Mouse (Mus musculus) macrophage (primary cell): Measurements from ENCODE around the gene Wdr63. TPM values are rescaled to one million over a fixed set of nuclear protein-coding genes. Genes with fewer than 3 reads are reported as not detected.

Experiments
- H3K27ac ChIP-seq: fragments of 350-480 bp; formaldehyde crosslinking; 2 replicates; pipeline ENCODE4 v1.9.0; 2021
- H3K36me3 ChIP-seq: fragments of 350-480 bp; formaldehyde crosslinking; 2 replicates; pipeline ENCODE4 v1.9.0; 2021; ENCODE audit errors: inconsistent target
- H3K4me3 ChIP-seq: fragments of 350-480 bp; formaldehyde crosslinking; 2 replicates; pipeline ENCODE4 v1.9.0; 2021; ENCODE audit errors: inconsistent target
- H3K79me2 ChIP-seq: fragments of 350-480 bp; formaldehyde crosslinking; 2 replicates; pipeline ENCODE4 v1.9.0; 2021; ENCODE audit errors: inconsistent target
- WGBS: methylation state at CpG from one replicate; pipeline ENCODE4 v1.1.7; 2026; ENCODE audit warnings: inconsistent platforms; ENCODE audit not compliant: missing documents; 5-methylcytosine and 5-hydroxymethylcytosine counted together
- polyA plus RNA-seq: library from polyadenylated mRNA; stranded (reverse); fragments of 250-400 nt; gene quantifications from 3 replicates; pipeline ENCODE4 v1.2.4, GENCODE M21; 2018; ENCODE audit warnings: inconsistent platforms

Wdr63 gene
- polyA plus RNA-seq, 1 experiment from 2014 or later = 0.10 TPM

DNA sequence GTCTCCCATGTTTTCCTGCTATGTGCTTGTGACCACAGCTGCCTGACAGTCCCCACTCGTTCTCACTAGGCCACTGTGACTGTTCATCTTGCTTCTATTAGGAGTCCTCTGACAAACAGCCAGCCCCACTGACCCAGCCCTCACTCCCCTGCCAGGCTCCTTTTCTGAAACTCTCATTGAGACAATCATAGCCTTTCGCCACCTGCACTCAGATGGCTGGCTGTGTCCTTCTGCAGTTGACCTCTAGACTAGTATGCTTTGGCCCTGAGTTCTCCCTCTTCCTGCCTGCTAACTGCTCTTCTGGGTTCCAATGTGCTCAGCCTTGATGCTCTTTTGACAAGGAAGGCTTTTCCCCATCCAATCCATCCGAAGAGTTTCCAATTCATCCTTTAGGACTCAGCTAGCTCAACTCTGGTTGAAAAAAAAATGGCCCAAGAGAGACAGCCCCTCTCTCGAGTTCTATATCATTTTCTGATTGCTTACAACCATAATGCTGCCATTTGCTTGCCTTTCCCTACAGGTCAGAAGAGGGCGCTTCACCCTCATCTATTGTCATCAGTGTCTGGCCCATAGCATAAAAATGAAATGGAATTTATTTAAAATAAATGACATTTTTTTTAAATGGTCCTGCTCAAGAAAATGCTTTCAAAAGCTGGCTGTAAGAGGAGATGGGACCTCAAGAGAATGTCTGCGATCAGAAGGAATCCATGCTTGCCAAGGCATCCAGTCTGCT is 54.7 kb downstream of the Wdr63 start:
- WGBS = 77% methylated on average over 6 of the region's 6 CpGs
- no peaks in the 10 kb centered on the region for H3K79me2 ChIP-seq
- no peak overlapping the region for H3K4me3 ChIP-seq
- H3K36me3 ChIP-seq = no peaks in the 10 kb centered on the region
- no peak overlapping the region for H3K27ac ChIP-seq

DNA sequence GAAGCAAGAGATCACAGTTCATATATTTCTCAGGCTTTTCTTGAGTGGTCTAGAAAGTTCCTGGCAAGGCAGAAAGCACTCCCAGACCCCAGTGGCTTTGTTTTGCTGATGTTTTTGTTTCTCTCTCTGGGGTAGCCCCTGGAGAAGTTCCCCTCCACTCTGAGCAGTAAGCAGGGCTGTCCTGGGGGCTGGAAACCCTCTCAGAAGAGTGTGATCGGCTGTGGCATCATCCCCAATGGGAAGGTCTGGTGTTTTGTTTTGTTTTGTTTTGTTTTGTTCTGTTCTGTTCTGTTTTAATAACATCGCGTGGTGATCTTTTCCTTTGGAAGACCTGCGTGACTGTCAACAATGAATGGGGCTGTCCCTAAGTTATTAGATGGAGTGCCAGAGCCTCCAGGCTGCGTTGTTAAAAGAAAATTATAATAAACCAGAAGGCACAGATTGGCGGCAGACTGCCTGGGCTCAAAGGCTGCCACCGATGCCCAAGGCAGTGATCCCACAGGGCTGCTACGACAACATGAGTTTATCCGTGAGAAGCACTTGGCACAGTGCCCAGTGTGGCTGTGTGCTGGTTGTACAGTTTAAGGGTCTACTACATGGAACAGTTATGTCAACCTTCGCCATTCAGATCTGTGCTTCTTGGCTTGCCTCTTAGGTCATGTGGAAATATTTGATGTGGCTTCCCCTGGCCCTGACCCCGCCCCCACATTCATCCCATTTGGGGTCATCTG is 56.5 kb downstream of the Wdr63 start:
- Histone ChIP-seq H3K4me3 (no peak overlapping the region), H3K36me3 (no peaks in the 10 kb centered on the region), H3K27ac (no peak overlapping the region), H3K79me2 (no peaks in the 10 kb centered on the region)
- 90% methylated on average over 10 of the region's 11 CpGs for WGBS

DNA sequence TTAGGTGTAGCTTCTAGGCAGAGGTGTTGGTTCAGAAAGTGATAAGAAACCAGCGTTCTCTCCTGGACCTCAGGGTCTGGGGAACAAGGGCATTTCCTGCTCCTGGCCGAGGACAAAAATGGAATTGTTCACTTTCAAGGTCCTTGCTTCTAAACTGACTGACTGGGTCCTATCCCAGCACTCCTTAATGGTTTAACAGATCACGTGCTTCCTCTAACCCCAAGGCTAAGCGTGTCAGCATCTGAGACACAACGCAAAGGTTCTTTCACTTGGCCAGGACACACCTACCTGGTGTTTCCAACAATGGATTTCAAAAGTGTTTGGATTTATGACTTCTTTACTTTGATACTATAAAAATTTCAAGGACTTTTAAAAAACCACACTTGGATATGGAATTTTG is 58.0 kb downstream of the Wdr63 start:
- Histone ChIP-seq H3K27ac (no peak overlapping the region), H3K4me3 (no peak overlapping the region), H3K79me2 (no peaks in the 10 kb centered on the region), H3K36me3 (no peaks in the 10 kb centered on the region)
- WGBS = 88% methylated on average over 5 of the region's 5 CpGs

DNA sequence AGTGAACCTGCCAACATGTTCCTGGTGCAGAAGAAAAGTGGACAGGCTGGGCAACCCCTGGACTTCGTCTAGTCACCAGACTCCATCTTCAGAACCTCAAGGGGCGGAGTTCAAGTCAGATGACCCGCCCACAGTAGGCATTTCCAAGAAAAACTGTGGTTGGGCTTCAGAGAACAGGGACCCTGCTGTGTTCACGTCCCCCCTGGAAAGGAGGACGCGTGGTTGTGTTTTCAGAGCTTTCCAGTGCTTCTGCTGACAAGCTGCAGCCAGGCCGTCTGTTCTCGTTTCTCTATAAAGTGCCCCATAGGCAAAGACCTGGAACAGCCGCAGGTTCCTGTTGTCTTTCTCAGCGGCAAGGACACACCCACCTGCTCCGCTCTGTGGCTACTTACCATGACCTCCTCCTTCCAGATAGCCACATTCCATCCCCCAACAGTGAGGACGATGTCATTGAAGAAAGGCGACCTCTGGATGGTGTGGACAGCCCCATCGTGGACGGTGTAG is 60.2 kb downstream of the Wdr63 start:
- no peaks in the 10 kb centered on the region for H3K36me3 ChIP-seq
- H3K79me2 ChIP-seq = no peaks in the 10 kb centered on the region
- H3K27ac ChIP-seq = no peak overlapping the region
- 28% methylated on average over 15 of the region's 15 CpGs for WGBS
- no peak overlapping the region for H3K4me3 ChIP-seq

DNA sequence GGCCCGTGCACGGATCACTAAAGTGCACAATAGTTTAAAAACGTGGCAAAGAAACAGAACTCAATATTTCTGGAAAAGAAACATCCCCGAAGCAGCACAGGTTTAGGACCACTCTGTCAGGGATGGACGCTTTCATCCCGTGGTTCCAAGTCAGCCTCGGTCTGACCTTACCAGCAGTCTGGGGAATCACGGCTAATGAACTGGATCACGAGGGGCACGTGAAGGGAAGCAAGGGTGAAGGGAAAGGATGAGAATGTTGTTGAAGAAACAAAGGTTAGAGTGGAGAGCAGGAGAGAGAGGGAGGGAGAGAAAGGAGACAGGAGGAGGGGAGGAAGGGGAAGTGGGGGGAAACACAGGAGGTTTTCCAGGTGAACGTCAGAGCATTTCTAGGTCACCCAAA is 61.9 kb downstream of the Wdr63 start:
- Histone ChIP-seq H3K36me3 (no peaks in the 10 kb centered on the region), H3K27ac (no peak overlapping the region), H3K4me3 (no peak overlapping the region), H3K79me2 (no peaks in the 10 kb centered on the region)
- 93% methylated on average over 11 of the region's 11 CpGs for WGBS

DNA sequence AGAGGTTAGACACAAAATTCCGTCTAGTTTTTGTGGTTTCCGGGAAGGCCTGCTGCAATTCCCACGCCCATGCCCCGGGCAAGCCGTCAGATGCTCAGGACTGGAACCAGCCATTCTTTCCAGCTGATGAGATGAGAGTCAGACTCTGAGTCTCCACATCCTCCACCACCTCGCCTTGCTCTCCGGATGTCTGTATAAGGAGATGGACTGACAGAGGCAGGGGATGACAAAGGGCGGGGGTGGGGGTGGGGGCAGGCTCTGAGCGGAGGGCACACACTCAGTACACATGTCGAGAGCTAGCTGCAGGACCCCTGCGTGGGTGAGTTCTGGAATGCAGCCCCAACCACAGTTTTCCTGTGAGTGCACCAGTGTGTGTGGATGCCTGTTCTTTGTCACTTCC is 63.0 kb downstream of the Wdr63 start:
- Histone ChIP-seq H3K36me3 (no peaks in the 10 kb centered on the region), H3K4me3 (no peak overlapping the region), H3K79me2 (no peaks in the 10 kb centered on the region), H3K27ac (no peak overlapping the region)
- WGBS = 27% methylated on average over 11 of the region's 11 CpGs

DNA sequence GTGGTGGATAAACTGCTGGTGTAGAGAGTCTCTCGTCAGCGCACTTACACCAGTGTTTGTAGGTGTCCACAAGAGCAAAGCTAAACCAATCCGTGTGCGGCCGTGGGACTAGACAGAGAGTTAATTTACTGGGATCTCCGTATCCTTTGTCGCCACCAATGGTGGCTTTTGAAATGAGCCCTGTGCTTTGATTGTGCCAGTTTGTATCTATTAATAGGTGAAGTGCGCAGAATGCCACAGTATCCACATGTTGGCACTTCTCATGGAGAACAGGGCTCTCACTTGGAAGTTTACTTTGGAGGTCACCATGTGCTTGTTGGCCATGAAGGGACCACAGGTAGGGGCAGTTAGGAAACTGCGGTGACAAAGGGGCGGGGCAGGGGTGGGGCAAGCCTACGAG is 66.5 kb downstream of the Wdr63 start:
- Histone ChIP-seq H3K36me3 (no peaks in the 10 kb centered on the region), H3K27ac (no peak overlapping the region), H3K4me3 (no peak overlapping the region), H3K79me2 (no peaks in the 10 kb centered on the region)
- 92% methylated on average over 11 of the region's 11 CpGs for WGBS

DNA sequence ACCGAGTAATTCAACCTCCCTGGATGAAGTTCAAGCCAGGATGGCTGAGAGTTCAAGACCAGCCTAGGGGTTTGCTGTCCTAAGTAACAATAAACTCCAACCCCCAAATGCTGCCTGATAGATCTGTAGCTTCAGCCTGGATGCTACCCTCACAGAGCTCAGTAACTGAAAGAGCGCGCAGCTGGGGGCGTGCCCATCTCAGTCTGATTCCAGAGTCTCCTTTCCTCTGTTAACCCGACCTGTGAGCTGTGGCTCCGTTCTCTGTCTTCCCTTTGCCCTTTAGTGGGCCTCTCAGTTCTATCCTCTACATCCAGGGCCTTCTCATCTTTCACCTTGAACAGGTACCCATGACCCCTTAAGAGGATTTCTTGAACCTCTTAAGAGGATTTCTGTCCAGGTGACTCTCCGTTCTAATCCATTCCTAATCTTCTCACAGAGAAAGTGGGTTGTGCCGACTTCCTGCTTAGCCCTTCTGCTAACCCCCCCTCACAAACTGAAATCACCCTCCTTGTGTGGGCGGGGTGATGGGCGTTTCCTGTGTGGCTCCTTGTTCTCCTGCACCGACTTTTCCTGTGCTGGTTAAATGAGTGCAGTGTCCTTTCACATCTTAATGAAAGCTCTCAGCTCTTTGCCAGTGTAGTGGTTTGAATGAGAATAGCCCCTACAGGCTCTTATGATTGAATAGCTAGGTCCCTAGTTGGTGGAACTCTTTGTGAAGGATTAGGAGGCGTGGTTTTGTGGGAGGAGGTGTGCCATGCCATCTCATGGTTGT is 68.6 kb downstream of the Wdr63 start:
- Histone ChIP-seq H3K27ac (no peak overlapping the region), H3K36me3 (no peaks in the 10 kb centered on the region), H3K4me3 (no peak overlapping the region), H3K79me2 (no peaks in the 10 kb centered on the region)
- WGBS = 51% methylated on average over 12 of the region's 12 CpGs

DNA sequence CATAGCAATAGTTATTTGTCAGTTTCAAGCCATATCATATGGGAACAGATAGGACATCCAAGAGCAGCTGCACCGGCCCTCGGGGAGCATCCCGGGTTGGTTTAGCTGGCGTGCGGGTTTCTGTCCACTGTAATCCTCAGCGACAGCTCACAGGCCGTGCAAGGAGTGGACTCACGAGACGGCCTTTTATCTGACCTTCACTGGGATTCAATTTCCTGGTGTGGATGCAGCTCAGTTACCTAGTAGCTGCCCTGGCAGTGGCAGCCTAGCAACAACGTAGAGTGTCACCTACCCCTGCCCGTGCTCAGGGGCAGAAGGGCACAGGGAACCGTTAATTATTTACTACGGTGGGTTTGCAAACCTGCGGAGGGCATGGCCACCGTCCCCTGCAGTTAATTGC is 70.0 kb downstream of the Wdr63 start:
- H3K4me3 ChIP-seq = no peak overlapping the region
- no peaks in the 10 kb centered on the region for H3K79me2 ChIP-seq
- no peaks in the 10 kb centered on the region for H3K36me3 ChIP-seq
- H3K27ac ChIP-seq = no peak overlapping the region
- 88% methylated on average over 15 of the region's 15 CpGs for WGBS

DNA sequence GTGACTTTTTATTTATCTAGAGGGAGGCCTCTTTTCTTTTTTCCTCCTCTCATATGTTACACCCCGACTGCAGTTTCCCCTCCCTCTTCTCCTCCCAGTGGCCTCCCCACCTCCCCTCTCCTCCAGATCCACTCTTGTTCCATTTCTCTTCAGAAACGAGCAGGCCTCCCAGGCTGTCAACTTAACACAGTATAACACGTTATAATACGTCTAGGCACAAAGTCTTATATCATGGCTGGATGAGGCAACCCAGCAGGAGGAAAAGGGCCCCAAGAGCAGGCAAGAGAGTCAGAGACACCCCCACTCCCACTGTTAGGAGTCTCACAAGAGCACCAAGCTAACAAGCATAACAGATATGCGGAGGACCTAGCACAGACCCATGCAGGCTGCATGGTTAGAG is 75.0 kb downstream of the Wdr63 start:
- H3K36me3 ChIP-seq = no peaks in the 10 kb centered on the region
- H3K79me2 ChIP-seq = no peaks in the 10 kb centered on the region
- WGBS = 97% methylated on average over 5 of the region's 5 CpGs
- no peak overlapping the region for H3K4me3 ChIP-seq
- no peak overlapping the region for H3K27ac ChIP-seq

DNA sequence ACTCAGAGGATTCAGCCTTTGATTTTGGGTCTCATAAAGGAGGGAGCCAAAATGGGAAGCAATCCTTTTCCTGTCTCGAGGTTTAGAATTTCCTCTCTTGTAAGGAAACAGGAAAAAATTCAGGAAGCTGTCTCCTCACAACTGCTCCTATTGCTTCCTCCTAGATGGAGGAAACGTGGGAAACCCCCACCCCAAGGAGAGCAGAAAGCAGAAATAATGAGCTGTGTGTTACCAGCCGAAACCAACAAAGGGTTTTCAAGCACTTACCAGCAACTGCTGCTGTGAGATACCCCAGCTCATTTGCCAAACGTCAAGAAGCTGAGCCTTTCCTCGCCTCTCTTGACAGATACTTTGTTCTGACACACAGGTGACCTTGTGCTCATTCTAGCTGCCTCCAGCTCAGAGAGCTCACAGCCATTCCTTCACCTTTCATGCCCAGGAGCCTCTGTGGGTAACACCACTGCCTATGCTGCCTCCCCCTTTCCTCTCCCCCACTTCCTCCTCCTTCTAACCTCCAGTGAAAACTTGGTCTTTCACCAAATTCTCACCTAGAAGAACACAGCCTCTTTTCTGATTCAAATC is 77.6 kb downstream of the Wdr63 start:
- H3K27ac ChIP-seq = no peak overlapping the region
- 2% methylated on average over 5 of the region's 5 CpGs for WGBS
- no peaks in the 10 kb centered on the region for H3K36me3 ChIP-seq
- H3K79me2 ChIP-seq = no peaks in the 10 kb centered on the region
- no peak overlapping the region for H3K4me3 ChIP-seq

DNA sequence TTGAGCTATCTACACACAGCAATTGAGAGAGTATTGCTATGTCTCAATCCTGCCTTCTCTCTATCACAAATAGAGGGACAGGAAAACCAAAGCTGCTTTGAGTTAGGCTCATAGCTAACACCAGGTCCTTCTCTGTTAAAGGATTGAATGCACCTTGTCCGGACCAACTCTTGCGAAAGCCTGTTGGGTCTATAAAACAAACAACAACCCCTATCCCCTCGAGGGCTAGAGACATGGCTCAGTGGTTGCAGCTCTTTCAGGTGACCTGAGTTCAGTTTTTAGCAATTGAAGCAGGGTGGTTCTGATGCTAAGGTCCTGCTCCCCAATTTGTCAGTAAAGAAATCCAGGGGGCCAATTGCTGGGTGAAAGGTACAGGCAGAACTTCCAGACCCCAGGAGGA is 78.7 kb downstream of the Wdr63 start:
- H3K79me2 ChIP-seq = no peaks in the 10 kb centered on the region
- 89% methylated on average over 3 of the region's 3 CpGs for WGBS
- no peaks in the 10 kb centered on the region for H3K36me3 ChIP-seq
- H3K27ac ChIP-seq = no peak overlapping the region
- H3K4me3 ChIP-seq = no peak overlapping the region

DNA sequence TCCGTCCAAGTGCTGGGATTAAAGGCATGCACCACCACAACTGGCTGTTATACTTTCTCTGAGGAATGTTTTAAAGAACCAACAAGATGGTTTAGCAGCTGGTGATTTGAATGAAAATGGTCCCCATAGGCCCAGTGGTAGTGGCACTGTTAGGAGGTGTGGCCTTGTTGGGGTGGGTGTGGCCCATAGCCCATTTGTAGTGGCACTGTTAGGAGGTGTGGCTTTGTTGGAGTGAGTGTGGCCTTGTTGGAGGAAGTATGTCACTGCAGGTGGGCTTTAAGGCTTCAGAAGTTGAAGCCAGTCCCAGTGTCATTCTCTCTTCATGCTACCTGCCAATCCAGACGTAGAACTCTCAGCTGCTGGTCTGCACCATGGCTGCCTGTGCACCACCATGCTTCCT is 79.5 kb downstream of the Wdr63 start:
- H3K36me3 ChIP-seq = no peaks in the 10 kb centered on the region

DNA sequence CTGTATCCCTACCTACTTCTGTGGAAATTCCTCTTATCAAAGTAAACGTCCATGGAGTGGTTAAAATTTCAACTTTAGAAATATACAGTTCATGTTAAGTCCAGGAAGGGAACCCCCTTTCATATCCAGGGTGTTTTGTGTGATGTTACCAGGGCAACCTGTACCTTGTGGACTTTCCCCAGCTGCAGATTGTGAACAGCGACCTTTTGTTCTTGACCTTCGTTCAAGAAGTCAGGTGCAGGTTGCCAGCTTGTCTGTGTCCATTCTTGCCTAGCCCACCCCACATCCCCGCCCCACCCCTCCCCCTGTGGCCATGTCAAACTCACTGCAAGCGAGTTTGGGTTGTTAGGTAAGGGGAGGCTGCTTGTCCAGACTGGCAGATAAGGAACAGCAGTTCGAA is 80.8 kb downstream of the Wdr63 start:
- Histone ChIP-seq H3K79me2 (no peaks in the 10 kb centered on the region), H3K4me3 (no peak overlapping the region), H3K27ac (no peak overlapping the region), H3K36me3 (no peaks in the 10 kb centered on the region)
- 68% methylated on average over 6 of the region's 6 CpGs for WGBS

More for the DNA sequence above, 79.5 kb downstream of the Wdr63 start:
- no peak overlapping the region for H3K27ac ChIP-seq
- H3K4me3 ChIP-seq = no peak overlapping the region
- no peaks in the 10 kb centered on the region for H3K79me2 ChIP-seq
- WGBS = 92% methylated on average over 2 of the region's 2 CpGs
